31 mouse cellular contexts compared by ENCODE assay signal in genomic region chr2:181758147-181758725, GRCm38 (mm10). TPM values are rescaled to one million over a fixed set of nuclear protein-coding genes. Genes with fewer than 3 reads are reported as not detected.
A peak's percentile ranks its signal among the peaks of the same experiment; 100 is the strongest.
DNase-seq lines count a peak whose midpoint lies in the region; ATAC-seq lines count a peak whose summit lies in the region.
"Had no signal": no experiment of that assay in that cellular context is flagged by ENCODE, and none has a peak within 500 bp of the region (broad histone marks: within the 10 kb centered on the region; RNA-seq: fewer than 3 reads in every experiment).

No protein-coding gene starts in this region.

- peaks cover 33% of the 10 kb centered on the region for H3K4me1 ChIP-seq in forebrain, embryonic 12.5 days
- peaks cover 17% of the 10 kb centered on the region for H3K4me1 ChIP-seq in forebrain, embryonic 16.5 days (replicated peaks; ENCODE audit: control insufficient read depth, insufficient read depth, low read length)
- H3K4me1 ChIP-seq in hindbrain, embryonic 13.5 days (replicated peaks): peaks cover 23% of the 10 kb centered on the region
- peaks cover 7% of the 10 kb centered on the region for H3K4me1 ChIP-seq in hindbrain, embryonic 16.5 days (ENCODE audit: control insufficient read depth, insufficient read depth, low read depth, low read length)
- H3K4me1 ChIP-seq: heart, embryonic 15.5 days had no signal

- peak overlapping the region; percentile 77 for H3K27ac ChIP-seq in forebrain, embryonic 12.5 days
- H3K27ac ChIP-seq in forebrain, embryonic 16.5 days (ENCODE audit: low read length): no peak overlapping the region
- H3K27ac ChIP-seq in hindbrain, embryonic 13.5 days: peak overlapping the region; percentile 75; the same call in 1 of the 2 replicates
- no peak overlapping the region for H3K27ac ChIP-seq in hindbrain, embryonic 16.5 days (ENCODE audit: low read depth, low read length)
- H3K27ac ChIP-seq: embryonic facial prominence, embryonic 12.5 days; heart, embryonic 15.5 days; kidney, postnatal 0 days; macrophage had no signal

- H3K9me3 ChIP-seq in forebrain, embryonic 12.5 days: no peaks in the 10 kb centered on the region
- H3K9me3 ChIP-seq in forebrain, embryonic 16.5 days (ENCODE audit: control insufficient read depth, low read length): no peaks in the 10 kb centered on the region
- no peaks in the 10 kb centered on the region for H3K9me3 ChIP-seq in hindbrain, embryonic 13.5 days
- H3K9me3 ChIP-seq in hindbrain, embryonic 16.5 days (ENCODE audit: control insufficient read depth, low read length): no peaks in the 10 kb centered on the region
- H3K9me3 ChIP-seq: embryonic facial prominence, embryonic 12.5 days; heart, embryonic 15.5 days had no signal

- no peak overlapping the region for H3K4me2 ChIP-seq in forebrain, embryonic 12.5 days
- H3K4me2 ChIP-seq in forebrain, embryonic 16.5 days (ENCODE audit: low read length): no peak overlapping the region
- no peak overlapping the region for H3K4me2 ChIP-seq in hindbrain, embryonic 13.5 days
- H3K4me2 ChIP-seq in hindbrain, embryonic 16.5 days (ENCODE audit: low read length): no peak overlapping the region
- H3K4me2 ChIP-seq: embryonic facial prominence, embryonic 12.5 days; heart, embryonic 15.5 days had no signal

- DNase-seq in 3T3-L1 (ENCODE audit: low read depth, low spot score): peak; percentile 29
- peak; percentile 36 for DNase-seq in Muller cell, postnatal 12 days (ENCODE audit: inconsistent ontology term)
- no peak for DNase-seq in left cerebral cortex, adult 8-10 months (ENCODE audit: low spot score in 2 of 2)
- DNase-seq: heart, postnatal 4 days; kidney, adult 2 months; liver, postnatal 0 days; thymus, adult 18-20 months; thymus, postnatal 36 days had no signal

- H3K9ac ChIP-seq in forebrain, embryonic 12.5 days: no peak overlapping the region
- no peak overlapping the region for H3K9ac ChIP-seq in forebrain, embryonic 16.5 days (replicated peaks; ENCODE audit: low read depth, low read length)
- no peak overlapping the region for H3K9ac ChIP-seq in hindbrain, embryonic 13.5 days
- H3K9ac ChIP-seq in hindbrain, embryonic 16.5 days (ENCODE audit: low read depth, low read length): no peak overlapping the region
- H3K9ac ChIP-seq: embryonic facial prominence, embryonic 12.5 days; heart, embryonic 15.5 days; liver, postnatal 0 days had no signal

- WGBS in forebrain, embryonic 12.5 days: 70% methylated on average over 2 of the region's 2 CpGs
- 74% methylated on average over 2 of the region's 2 CpGs for WGBS in forebrain, embryonic 16.5 days
- 75% methylated on average over 2 of the region's 2 CpGs for WGBS in hindbrain, embryonic 13.5 days
- 81% methylated on average over 2 of the region's 2 CpGs for WGBS in hindbrain, embryonic 16.5 days

- no peak for ATAC-seq in forebrain, embryonic 12.5 days (ENCODE audit: low FRiP score)
- no peak for ATAC-seq in forebrain, embryonic 16.5 days
- no peak for ATAC-seq in hindbrain, embryonic 13.5 days (ENCODE audit: low FRiP score)
- no peak for ATAC-seq in hindbrain, embryonic 16.5 days
- ATAC-seq: liver, postnatal 0 days; lung, postnatal 0 days had no signal

- H3K4me3 ChIP-seq in forebrain, embryonic 12.5 days (replicated peaks): no peak overlapping the region
- no peak overlapping the region for H3K4me3 ChIP-seq in forebrain, embryonic 16.5 days (replicated peaks; ENCODE audit: low read length)
- H3K4me3 ChIP-seq in hindbrain, embryonic 13.5 days: no peak overlapping the region
- H3K4me3 ChIP-seq in hindbrain, embryonic 16.5 days (ENCODE audit: low read length): no peak overlapping the region
- H3K4me3 ChIP-seq: embryonic facial prominence, embryonic 12.5 days; heart, embryonic 15.5 days had no signal

- H3K27me3 ChIP-seq in forebrain, embryonic 12.5 days: no peaks in the 10 kb centered on the region
- H3K27me3 ChIP-seq in forebrain, embryonic 16.5 days (replicated peaks; ENCODE audit: control insufficient read depth, insufficient read depth, low read length): no peaks in the 10 kb centered on the region
- H3K27me3 ChIP-seq in hindbrain, embryonic 13.5 days: no peaks in the 10 kb centered on the region
- no peaks in the 10 kb centered on the region for H3K27me3 ChIP-seq in hindbrain, embryonic 16.5 days (replicated peaks; ENCODE audit: control insufficient read depth, insufficient read depth, low read length)

- H3K36me3 ChIP-seq in forebrain, embryonic 12.5 days (replicated peaks): no peaks in the 10 kb centered on the region
- H3K36me3 ChIP-seq in forebrain, embryonic 16.5 days (ENCODE audit: control insufficient read depth, insufficient read depth): no peaks in the 10 kb centered on the region
- H3K36me3 ChIP-seq in hindbrain, embryonic 13.5 days: no peaks in the 10 kb centered on the region
- H3K36me3 ChIP-seq in hindbrain, embryonic 16.5 days (ENCODE audit: control insufficient read depth, insufficient read depth, low read length): no peaks in the 10 kb centered on the region
- H3K36me3 ChIP-seq: embryonic facial prominence, embryonic 12.5 days; heart, embryonic 15.5 days had no signal

RNA-seq across cellular contexts. Expression of gene Myt1, which starts 4.9 kb away (rescaled TPM):
- polyA plus RNA-seq in forebrain, embryonic 12.5 days (2016; fragmentation: Nextera tagmentation; extraction: Ambion mirVana): 51.9 and 60.8 TPM in 2 replicates
- polyA plus RNA-seq in forebrain, embryonic 16.5 days (2015; fragmentation: Nextera tagmentation; extraction: Ambion mirVana): 24.1 and 24.2 TPM in 2 replicates
- 35.0 and 36.2 TPM in 2 replicates for polyA plus RNA-seq in hindbrain, embryonic 13.5 days (2015; fragmentation: Nextera tagmentation; extraction: Ambion mirVana)
- 11.0 and 12.9 TPM in 2 replicates for polyA plus RNA-seq in hindbrain, embryonic 16.5 days (2015; fragmentation: Nextera tagmentation; extraction: Ambion mirVana)
- total RNA-seq in left cerebral cortex, adult 8-10 months (2022): 10 to 100 TPM; 14.7 to 25.9 (median 18.6) TPM
- total RNA-seq: gastrocnemius, adult 18-20 months; heart, postnatal 4 days; liver, adult 2 months; MEL had no signal
- polyA plus RNA-seq: C2C12; kidney, postnatal 0 days; liver, adult 2 months; liver, postnatal 0 days; lung, postnatal 0 days; macrophage had no signal

RNA-seq across cellular contexts. Expression of gene Oprl1, which starts 43.4 kb away (rescaled TPM):
- polyA plus RNA-seq in forebrain, embryonic 12.5 days (2016; fragmentation: Nextera tagmentation; extraction: Ambion mirVana): 28.4 and 29.2 TPM in 2 replicates
- polyA plus RNA-seq in forebrain, embryonic 16.5 days (2015; fragmentation: Nextera tagmentation; extraction: Ambion mirVana): 46.8 and 64.1 TPM in 2 replicates
- polyA plus RNA-seq in hindbrain, embryonic 13.5 days (2015; fragmentation: Nextera tagmentation; extraction: Ambion mirVana): 79.2 and 83.9 TPM in 2 replicates
- polyA plus RNA-seq in hindbrain, embryonic 16.5 days (2015; fragmentation: Nextera tagmentation; extraction: Ambion mirVana): 93.8 and 96.3 TPM in 2 replicates
- total RNA-seq in left cerebral cortex, adult 8-10 months (2022): 10 to 100 TPM; 47.1 to 59.7 (median 55.7) TPM
- total RNA-seq: gastrocnemius, adult 18-20 months; gastrocnemius, postnatal 4 days; liver, adult 2 months had no signal
- polyA plus RNA-seq: C2C12, macrophage had no signal

RNA-seq across cellular contexts. Expression of gene Lkaaear1, which starts 60.0 kb away (rescaled TPM):
- polyA plus RNA-seq in forebrain, embryonic 12.5 days (2016; fragmentation: Nextera tagmentation; extraction: Ambion mirVana): not detected in 2 replicates
- not detected in 2 replicates for polyA plus RNA-seq in forebrain, embryonic 16.5 days (2015; fragmentation: Nextera tagmentation; extraction: Ambion mirVana)
- polyA plus RNA-seq in hindbrain, embryonic 13.5 days (2015; fragmentation: Nextera tagmentation; extraction: Ambion mirVana): not detected in 2 replicates
- not detected in 2 replicates for polyA plus RNA-seq in hindbrain, embryonic 16.5 days (2015; fragmentation: Nextera tagmentation; extraction: Ambion mirVana)
- total RNA-seq in left cerebral cortex, adult 8-10 months (2022): not detected
- total RNA-seq: adrenal gland, postnatal 14 days; gastrocnemius, adult 18-20 months; gastrocnemius, postnatal 4 days; heart, postnatal 4 days; layer of hippocampus, postnatal 10 days; left cerebral cortex, postnatal 10 days; liver, adult 2 months; MEL; neutrophil, adult 5-6 weeks had no signal
- polyA plus RNA-seq: C2C12; embryonic facial prominence, embryonic 12.5 days; heart, embryonic 15.5 days; intestine, embryonic 14.5 days; kidney, adult 2 months; kidney, postnatal 0 days; large intestine, adult 2 months; limb, embryonic 11.5 days; liver, adult 2 months; liver, postnatal 0 days; lung, postnatal 0 days; macrophage; small intestine, adult 2 months; stomach, embryonic 16.5 days had no signal

Comparison
In these comparisons a context has a peak if more than half of its experiments do, and no peak if none do; other contexts are left out.
1. H3K27ac ChIP-seq: peak in forebrain, embryonic 12.5 days (single experiment) and hindbrain, embryonic 13.5 days (single experiment); none in forebrain, embryonic 16.5 days (single experiment) and hindbrain, embryonic 16.5 days (single experiment).
2. DNase-seq: peak in 3T3-L1 (single experiment) and Muller cell, postnatal 12 days (single experiment); none in left cerebral cortex, adult 8-10 months (0 of 2).